Mouse (Mus musculus) liver, embryonic 16.5 days (tissue): ENCODE measurements around the gene Mypop. TPM values are rescaled to one million over a fixed set of nuclear protein-coding genes. Genes with fewer than 3 reads are reported as not detected.

Source experiments
- ATAC-seq: fragments of 200-750 bp; cut with Nextera tagmentation; 2 replicates; pipeline ENCODE4 v1.8.0; 2017; ENCODE audit warnings: low read depth, mild to moderate bottlenecking, moderate number of reproducible peaks, moderate library complexity
- H3K27ac ChIP-seq: fragments of 300-500 bp; sonication (generic); 2 replicates; pipeline ENCODE4 v1.5.1; 2014; ENCODE audit warnings: mild to moderate bottlenecking, low read length
- H3K27me3 ChIP-seq: fragments of 300-500 bp; sonication (generic); 2 replicates; pipeline ENCODE4 v1.6.1; 2014; ENCODE audit warnings: low read depth, low read length, mixed read lengths; ENCODE audit not compliant: control insufficient read depth, insufficient read depth
- H3K36me3 ChIP-seq: fragments of 300-500 bp; sonication (generic); 2 replicates; pipeline ENCODE4 v1.6.1; 2014; ENCODE audit warnings: mild to moderate bottlenecking; ENCODE audit not compliant: control insufficient read depth, insufficient read depth
- H3K4me1 ChIP-seq: fragments of 300-500 bp; sonication (generic); 2 replicates; pipeline ENCODE4 v1.6.1; 2014; ENCODE audit warnings: low read depth, low read length, mixed read lengths; ENCODE audit not compliant: control insufficient read depth
- H3K4me2 ChIP-seq: fragments of 300-500 bp; sonication (generic); 2 replicates; pipeline ENCODE4 v1.6.1; 2014; ENCODE audit warnings: low read depth, low read length, mixed read lengths
- H3K4me3 ChIP-seq: fragments of 300-500 bp; sonication (generic); 2 replicates; pipeline ENCODE4 v1.5.1; 2014; ENCODE audit warnings: low read depth, mild to moderate bottlenecking, low read length
- H3K9ac ChIP-seq: fragments of 300-500 bp; sonication (generic); 2 replicates; pipeline ENCODE4 v1.6.1; 2014; ENCODE audit warnings: low read depth, low read length
- H3K9me3 ChIP-seq: fragments of 300-500 bp; sonication (generic); replicated peaks from 2 replicates; pipeline ENCODE4 v1.6.1; 2016; ENCODE audit warnings: low read length; ENCODE audit not compliant: control insufficient read depth
- WGBS: fragments of 180-500 bp; shearing (Covaris S2); extraction: QIAGEN DNeasy Blood & Tissue Kit; methylation state at CpG from one replicate; pipeline ENCODE4 v1.1.7; 2014; ENCODE audit not compliant: insufficient replicate concordance; 5-methylcytosine and 5-hydroxymethylcytosine counted together
- polyA plus RNA-seq: library from polyadenylated mRNA; unstranded; fragments of >200 nt; fragmentation: Nextera tagmentation; extraction: Ambion mirVana; gene quantifications from 2 replicates; pipeline ENCODE4 v1.2.1, GENCODE M21; 2015

The Mypop gene
- polyA plus RNA-seq, 1 experiment from 2014 or later: 0.48 TPM

- Histone ChIP-seq H3K4me3 (no peak overlapping the region), H3K9ac (no peak overlapping the region), H3K4me1 (no peaks in the 10 kb centered on the region), H3K36me3 (peaks cover 67% of the 10 kb centered on the region), H3K27me3 (no peaks in the 10 kb centered on the region), H3K27ac (no peak overlapping the region), H3K9me3 (no peaks in the 10 kb centered on the region), H3K4me2 (no peak overlapping the region)
- WGBS: 92% methylated on average over 6 of the region's 6 CpGs
- no peak for ATAC-seq
Observed at GRCm38 (mm10) chr7:19044616-19045015, 53.6 kb downstream of the Mypop start.

- no peak overlapping the region for H3K4me3 ChIP-seq
- H3K9me3 ChIP-seq: no peaks in the 10 kb centered on the region
- ATAC-seq: no peak
- peaks cover 63% of the 10 kb centered on the region for H3K36me3 ChIP-seq
- H3K9ac ChIP-seq: no peak overlapping the region
- H3K27me3 ChIP-seq: no peaks in the 10 kb centered on the region
- 81% methylated on average over 11 of the region's 11 CpGs for WGBS
- H3K4me1 ChIP-seq: no peaks in the 10 kb centered on the region
- no peak overlapping the region for H3K27ac ChIP-seq
- no peak overlapping the region for H3K4me2 ChIP-seq
Observed at GRCm38 (mm10) chr7:19046286-19047069, 55.4 kb downstream of the Mypop start.

GRCm38 (mm10) chr7:19048006-19048527 lies 57.0 kb downstream of the Mypop start:
- WGBS: 78% methylated on average over 14 of the region's 14 CpGs
- Histone ChIP-seq H3K9me3 (no peaks in the 10 kb centered on the region), H3K27ac (no peak overlapping the region), H3K36me3 (peaks cover 50% of the 10 kb centered on the region), H3K27me3 (no peaks in the 10 kb centered on the region), H3K9ac (no peak overlapping the region), H3K4me1 (no peaks in the 10 kb centered on the region), H3K4me3 (no peak overlapping the region), H3K4me2 (no peak overlapping the region)
- ATAC-seq: no peak

GRCm38 (mm10) chr7:19049252-19049651 lies 58.2 kb downstream of the Mypop start:
- Histone ChIP-seq H3K9me3 (no peaks in the 10 kb centered on the region), H3K9ac (no peak overlapping the region), H3K36me3 (peaks cover 45% of the 10 kb centered on the region), H3K27ac (no peak overlapping the region), H3K4me1 (no peaks in the 10 kb centered on the region), H3K4me2 (no peak overlapping the region), H3K4me3 (no peak overlapping the region), H3K27me3 (no peaks in the 10 kb centered on the region)
- no peak for ATAC-seq
- 76% methylated on average over 5 of the region's 5 CpGs for WGBS

- H3K4me3 ChIP-seq: no peak overlapping the region
- 73% methylated on average over 8 of the region's 8 CpGs for WGBS
- no peaks in the 10 kb centered on the region for H3K4me1 ChIP-seq
- H3K9ac ChIP-seq: no peak overlapping the region
- H3K4me2 ChIP-seq: no peak overlapping the region
- H3K27me3 ChIP-seq: no peaks in the 10 kb centered on the region
- H3K36me3 ChIP-seq: peaks cover 37% of the 10 kb centered on the region
- ATAC-seq: no peak
- H3K27ac ChIP-seq: no peak overlapping the region
- no peaks in the 10 kb centered on the region for H3K9me3 ChIP-seq
Observed at GRCm38 (mm10) chr7:19050172-19050571, 59.1 kb downstream of the Mypop start.

- Histone ChIP-seq H3K4me2 (no peak overlapping the region), H3K27ac (no peak overlapping the region), H3K4me3 (no peak overlapping the region), H3K36me3 (peaks cover 27% of the 10 kb centered on the region), H3K27me3 (no peaks in the 10 kb centered on the region), H3K9ac (no peak overlapping the region), H3K4me1 (no peaks in the 10 kb centered on the region), H3K9me3 (no peaks in the 10 kb centered on the region)
- 61% methylated on average over 4 of the region's 4 CpGs for WGBS
- ATAC-seq: no peak
Observed at GRCm38 (mm10) chr7:19051161-19051560, 60.1 kb downstream of the Mypop start.

Other genes with a start within 250 kb of the Mypop start
- not detected in 2 replicates for gene Psg19, start 192.7 kb upstream of the Mypop start, polyA plus RNA-seq
- gene Psg17, start 169.6 kb upstream of the Mypop start, polyA plus RNA-seq: not detected in 2 replicates
- gene Mill2, start 151.3 kb upstream of the Mypop start, polyA plus RNA-seq: 0.21 and 0.24 TPM in 2 replicates
- 76.1 and 87.5 TPM in 2 replicates for gene Pglyrp1, start 119.9 kb upstream of the Mypop start, polyA plus RNA-seq
- 7.9 and 8.4 TPM in 2 replicates for gene Ccdc61, start 80.8 kb upstream of the Mypop start, polyA plus RNA-seq
- 0.06 and 0.09 TPM in 2 replicates for gene Nova2, start 65.4 kb upstream of the Mypop start, polyA plus RNA-seq
- gene Nanos2, start 3.8 kb upstream of the Mypop start, polyA plus RNA-seq: not detected in 2 replicates
- 6.4 and 6.6 TPM in 2 replicates for gene Irf2bp1, start 12.8 kb downstream of the Mypop start, polyA plus RNA-seq
- gene Foxa3, start 32.3 kb downstream of the Mypop start, polyA plus RNA-seq: 60.8 and 63.7 TPM in 2 replicates
- gene Sympk, start 33.1 kb downstream of the Mypop start, polyA plus RNA-seq: 13.8 TPM in 2 replicates
- gene Rsph6a, start 63.4 kb downstream of the Mypop start, polyA plus RNA-seq: not detected in 2 replicates
- 2.4 and 3.5 TPM in 2 replicates for gene Dmwd, start 85.0 kb downstream of the Mypop start, polyA plus RNA-seq
- gene Dmpk, start 92.6 kb downstream of the Mypop start, polyA plus RNA-seq: 12.2 and 17.1 TPM in 2 replicates
- 0.77 and 0.93 TPM in 2 replicates for gene Six5, start 103.3 kb downstream of the Mypop start, polyA plus RNA-seq
- 0.11 and 0.12 TPM in 2 replicates for gene Gm4969, start 127.1 kb downstream of the Mypop start, polyA plus RNA-seq
- 4.7 and 5.2 TPM in 2 replicates for gene Fbxo46, start 128.6 kb downstream of the Mypop start, polyA plus RNA-seq
- 3.9 and 4.0 TPM in 2 replicates for gene Qpctl, start 158.0 kb downstream of the Mypop start, polyA plus RNA-seq
- 47.9 and 54.4 TPM in 2 replicates for gene Snrpd2, start 158.5 kb downstream of the Mypop start, polyA plus RNA-seq
- gene Gipr, start 174.9 kb downstream of the Mypop start, polyA plus RNA-seq: 0.99 and 2.1 TPM in 2 replicates
- gene Eml2, start 185.2 kb downstream of the Mypop start, polyA plus RNA-seq: 4.0 and 5.0 TPM in 2 replicates
- 0.49 and 0.60 TPM in 2 replicates for gene Gpr4, start 221.3 kb downstream of the Mypop start, polyA plus RNA-seq
- 13.2 and 14.3 TPM in 2 replicates for gene Opa3, start 237.1 kb downstream of the Mypop start, polyA plus RNA-seq